Mouse (Mus musculus): ENCODE results near the gene Rfc4. TPM values are rescaled to one million over a fixed set of nuclear protein-coding genes. Genes with fewer than 3 reads are reported as not detected.
"Not testable (repeated sequence)": the region's sequence is repeated elsewhere in the genome, so short reads cannot be mapped to it uniquely, and the experiment has no call there.

The Rfc4 gene
- total RNA-seq, 2 experiments from 2014 or later = 90.3 to 224 TPM

DNA sequence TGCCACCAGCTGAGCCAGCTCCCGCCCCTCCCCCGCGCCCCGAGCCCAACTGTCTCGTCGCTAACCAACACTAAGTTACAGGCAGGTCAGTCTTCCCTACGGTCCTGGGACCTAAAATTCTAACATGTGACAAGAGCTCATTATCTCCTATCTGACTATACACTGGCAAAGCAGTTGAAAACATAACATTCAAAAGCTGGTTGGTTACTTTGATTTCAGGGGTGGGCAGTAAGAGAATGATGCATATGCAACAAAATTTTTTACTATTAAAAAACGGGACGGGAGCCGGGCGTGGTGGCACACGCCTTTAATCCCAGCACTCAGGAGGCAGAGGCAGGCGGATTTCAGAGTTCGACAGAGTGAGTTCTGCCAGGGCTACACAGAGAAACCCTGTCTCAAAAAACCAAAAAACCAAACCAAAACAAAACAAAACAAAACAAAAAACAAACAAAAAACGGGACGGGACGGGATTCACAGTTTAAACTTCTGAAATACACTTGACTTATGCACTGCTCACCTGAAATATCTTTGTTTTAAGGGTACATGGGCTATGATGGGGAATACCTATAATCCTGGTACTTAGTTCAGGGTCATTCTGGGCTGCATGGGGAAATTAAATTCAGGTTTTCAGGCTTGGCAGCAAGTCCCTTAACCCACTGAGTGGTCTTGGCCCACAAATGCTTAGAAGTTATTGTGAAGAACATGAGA is 24.3 kb downstream of the Rfc4 start:
- no peak for ATAC-seq (replicated peaks; ENCODE audit: poor library complexity)

GRCm38 (mm10) chr16:23102340-23103037 is 25.0 kb downstream of the Rfc4 start:
- no peak for ATAC-seq (replicated peaks; ENCODE audit: poor library complexity)

DNA sequence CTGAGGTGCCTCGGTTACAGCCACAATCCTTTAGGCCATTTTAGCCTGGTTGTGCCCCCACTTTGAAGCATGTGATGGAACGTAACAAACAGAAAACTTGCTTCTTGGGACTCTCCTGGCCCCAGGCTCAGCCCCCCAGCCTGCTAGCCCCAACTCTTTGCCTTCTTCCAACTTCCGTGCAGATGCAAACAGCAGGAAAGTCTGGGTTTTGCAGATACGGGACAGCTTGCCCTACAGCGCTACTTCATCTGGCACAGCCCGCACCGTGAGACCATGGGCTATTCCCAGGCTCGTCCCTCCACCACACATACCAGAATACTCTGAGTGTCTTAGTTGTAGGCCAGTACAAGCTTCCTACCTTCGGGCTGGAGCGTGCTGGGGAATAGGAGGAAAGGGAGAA is 26.9 kb downstream of the Rfc4 start:
- peak; percentile 42 for ATAC-seq (replicated peaks; ENCODE audit: poor library complexity)

GRCm38 (mm10) chr16:23100099-23100575 is 27.4 kb downstream of the Rfc4 start:
- ATAC-seq (replicated peaks; ENCODE audit: poor library complexity) = no peak

- ATAC-seq (replicated peaks; ENCODE audit: poor library complexity) = no peak
These were observed 27.9 kb downstream of the Rfc4 start for GRCm38 (mm10) chr16:23099632-23100031.

GRCm38 (mm10) chr16:23098105-23098452 is 29.5 kb downstream of the Rfc4 start:
- not testable (repeated sequence) for ATAC-seq (replicated peaks; ENCODE audit: poor library complexity)

- ATAC-seq (replicated peaks; ENCODE audit: poor library complexity) = peak; percentile 46; the same call in 1 of the 2 replicates
These were observed 30.0 kb downstream of the Rfc4 start for GRCm38 (mm10) chr16:23097290-23098104.

GRCm38 (mm10) chr16:23096886-23097285 is 30.7 kb downstream of the Rfc4 start:
- ATAC-seq (replicated peaks; ENCODE audit: poor library complexity) = not testable (repeated sequence)

DNA sequence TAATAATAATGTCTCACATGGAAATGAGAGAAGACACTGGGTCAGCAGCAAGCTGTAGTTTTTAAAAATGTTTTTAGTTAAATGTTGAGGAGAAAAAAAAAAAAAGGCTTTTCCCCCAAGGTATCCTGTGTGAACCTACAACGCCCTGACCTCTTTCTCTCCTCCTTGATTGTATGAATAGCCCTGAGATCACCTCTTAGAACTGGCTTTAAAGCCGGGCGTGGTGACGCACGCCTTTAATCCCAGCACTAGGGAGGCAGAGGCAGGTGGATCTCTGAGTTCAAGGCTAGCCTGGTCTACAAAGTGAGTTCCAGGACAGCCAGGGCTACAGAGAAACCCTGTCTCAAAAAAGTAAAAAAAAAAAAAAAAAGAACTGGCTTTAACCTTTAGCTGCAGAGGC is 32.0 kb downstream of the Rfc4 start:
- not testable (repeated sequence) for ATAC-seq (replicated peaks; ENCODE audit: poor library complexity)

GRCm38 (mm10) chr16:23094136-23094535 is 33.4 kb downstream of the Rfc4 start:
- ATAC-seq (replicated peaks; ENCODE audit: poor library complexity) = no peak

GRCm38 (mm10) chr16:23093321-23093953 is 34.1 kb downstream of the Rfc4 start:
- no peak for ATAC-seq (replicated peaks; ENCODE audit: poor library complexity)

GRCm38 (mm10) chr16:23091345-23091744 is 36.2 kb downstream of the Rfc4 start:
- ATAC-seq (replicated peaks; ENCODE audit: poor library complexity) = 0 out of 2 replicates have a peak, but pooled peaks have one; percentile 23

DNA sequence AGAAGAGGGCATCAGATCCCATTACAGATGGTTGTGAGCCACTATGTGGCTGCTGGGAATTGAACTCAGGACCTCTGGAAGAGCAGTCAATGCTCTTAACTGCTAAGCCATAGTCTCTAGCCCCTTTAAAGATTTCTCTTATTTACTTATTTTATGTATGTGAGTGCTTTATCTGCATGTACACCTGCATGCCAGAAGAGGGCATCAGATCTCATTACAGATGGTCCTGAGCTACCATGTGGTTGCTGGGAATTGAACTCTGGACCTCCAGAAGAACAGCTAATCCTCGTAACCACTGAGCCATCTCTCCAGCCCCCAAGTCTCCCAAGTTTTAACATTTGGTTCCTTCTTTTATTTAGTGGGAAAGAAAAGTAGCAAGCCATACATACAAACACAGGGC is 39.0 kb downstream of the Rfc4 start:
- not testable (repeated sequence) for ATAC-seq (replicated peaks; ENCODE audit: poor library complexity)

DNA sequence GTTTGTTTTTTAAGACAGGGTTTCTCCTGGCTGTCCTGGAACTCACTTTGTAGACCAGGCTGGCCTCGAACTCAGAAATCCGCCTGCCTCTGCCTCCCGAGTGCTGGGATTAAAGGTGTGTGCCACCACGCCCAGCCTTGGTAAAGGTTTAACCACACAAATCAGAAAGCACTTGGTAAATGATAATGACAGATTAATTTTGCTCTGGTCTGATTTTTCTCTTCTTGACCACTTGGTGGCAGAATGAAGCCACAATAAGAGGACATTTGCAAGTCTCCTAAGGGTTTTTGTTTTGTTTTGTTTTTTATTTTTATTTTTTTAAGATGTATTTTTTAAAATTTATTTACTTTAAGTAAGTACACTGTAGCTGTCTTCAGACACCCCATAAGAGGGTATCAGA is 39.8 kb downstream of the Rfc4 start:
- ATAC-seq (replicated peaks; ENCODE audit: poor library complexity) = 0 out of 2 replicates have a peak, but pooled peaks have one; percentile 42

GRCm38 (mm10) chr16:23087159-23087558 is 40.4 kb downstream of the Rfc4 start:
- ATAC-seq (replicated peaks; ENCODE audit: poor library complexity) = not testable (repeated sequence)

- not testable (repeated sequence) for ATAC-seq (replicated peaks; ENCODE audit: poor library complexity)
These were observed 50.0 kb downstream of the Rfc4 start for GRCm38 (mm10) chr16:23077516-23077915.

Other genes starting within 250 kb of the Rfc4 start
- not detected in 2 replicates for gene Ahsg, start 236.5 kb downstream of the Rfc4 start, total RNA-seq (2015)
- gene Ahsg, start 236.5 kb downstream of the Rfc4 start, total RNA-seq (2017) = not detected in 2 replicates
- not detected in 2 replicates for gene Fetub, start 209.4 kb downstream of the Rfc4 start, total RNA-seq (2015)
- not detected in 2 replicates for gene Fetub, start 209.4 kb downstream of the Rfc4 start, total RNA-seq (2017)
- not detected in 2 replicates for gene Hrg, start 176.7 kb downstream of the Rfc4 start, total RNA-seq (2015)
- gene Hrg, start 176.7 kb downstream of the Rfc4 start, total RNA-seq (2017) = not detected in 2 replicates
- gene Kng2, start 98.3 kb downstream of the Rfc4 start, total RNA-seq (2015) = not detected in 2 replicates
- not detected in 2 replicates for gene Kng2, start 98.3 kb downstream of the Rfc4 start, total RNA-seq (2017)
- gene Kng1, start 69.9 kb downstream of the Rfc4 start, total RNA-seq (2015) = not detected in 2 replicates
- gene Kng1, start 69.9 kb downstream of the Rfc4 start, total RNA-seq (2017) = not detected in 2 replicates
- 378 and 464 TPM in 2 replicates for gene Eif4a2, start 20.3 kb downstream of the Rfc4 start, total RNA-seq (2015)
- gene Eif4a2, start 20.3 kb downstream of the Rfc4 start, total RNA-seq (2017) = 592 and 744 TPM in 2 replicates
- gene Adipoq, start 18.8 kb upstream of the Rfc4 start, total RNA-seq (2015) = not detected in 2 replicates
- gene Adipoq, start 18.8 kb upstream of the Rfc4 start, total RNA-seq (2017) = not detected in 2 replicates
- gene St6gal1, start 97.0 kb upstream of the Rfc4 start, total RNA-seq (2015) = 0.05 and 0.37 TPM in 2 replicates
- 0.03 and 1.2 TPM in 2 replicates for gene St6gal1, start 97.0 kb upstream of the Rfc4 start, total RNA-seq (2017)